Mouse (Mus musculus): ENCODE results near the gene Tmem256. TPM values are rescaled to one million over a fixed set of nuclear protein-coding genes. Genes with fewer than 3 reads are reported as not detected.

Gene Tmem256
- 291 and 359 TPM in 2 replicates for polyA plus RNA-seq (2015; fragmentation: Nextera tagmentation; extraction: Ambion mirVana)

DNA sequence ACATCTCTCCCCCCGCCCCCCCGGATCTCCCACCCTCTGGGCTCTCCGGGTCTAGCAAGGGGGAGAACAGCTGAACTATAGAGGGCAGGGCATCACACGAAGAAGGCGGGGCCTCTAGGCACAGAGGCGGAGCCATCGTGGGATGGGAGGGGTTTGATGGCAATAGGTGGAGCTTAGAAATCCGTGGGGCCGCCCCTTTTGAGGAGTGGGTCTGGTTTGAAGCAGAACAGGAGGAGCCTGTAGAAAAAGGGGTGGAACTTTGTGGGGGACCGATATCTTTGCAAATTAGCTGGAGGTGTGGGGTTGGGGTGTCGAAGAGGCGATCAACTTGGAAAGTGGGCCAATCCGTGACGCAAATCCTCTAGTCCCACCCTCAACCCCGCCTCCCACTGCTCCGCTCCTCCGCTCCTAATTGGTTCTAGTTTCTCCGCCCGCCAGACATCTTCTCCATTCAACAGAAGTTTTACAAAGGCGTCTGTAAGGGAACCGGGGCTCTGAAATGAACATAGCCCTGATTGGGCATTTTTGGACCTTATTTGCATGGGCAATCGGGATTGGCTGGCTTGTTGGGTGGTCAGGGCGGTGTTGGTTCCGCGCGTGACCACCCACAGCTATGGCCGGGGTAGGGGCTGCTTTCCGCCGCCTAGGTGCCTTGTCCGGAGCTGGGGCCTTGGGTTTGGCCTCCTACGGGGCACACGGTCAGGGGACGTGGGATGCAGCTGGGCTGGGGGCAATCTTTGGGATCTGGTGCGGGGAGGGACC, at the start of gene Tmem256:
TSS of gene Tmem256 (plus strand) at position 563 of the 762 bp plus-strand sequence.
- Histone ChIP-seq H3K36me3 (no peaks in the 10 kb centered on the region), H3K27me3 (peaks cover 35% of the 10 kb centered on the region), H3K4me3 (peak within 1 kb of the TSS; percentile 72), H3K9me3 (replicated peaks) (no peaks in the 10 kb centered on the region), H3K27ac (peak within 1 kb of the TSS; percentile 85), H3K4me2 (peak within 1 kb of the TSS; percentile 95), H3K9ac (peak within 1 kb of the TSS; percentile 73), H3K4me1 (replicated peaks) (peaks cover 48% of the 10 kb centered on the region)
- under 1% methylated on average over 34 of the region's 34 CpGs for WGBS
- peak; percentile 91 for ATAC-seq (replicated peaks; ENCODE audit: insufficient number of reproducible peaks, insufficient read depth, low FRiP score, low read depth)

GRCm38 (mm10) chr11:69789431-69789830, 48.9 kb upstream of the Tmem256 start:
- Histone ChIP-seq H3K9ac (no peak overlapping the region), H3K4me3 (no peak overlapping the region), H3K27me3 (no peaks in the 10 kb centered on the region), H3K4me2 (no peak overlapping the region), H3K9me3 (replicated peaks) (no peaks in the 10 kb centered on the region), H3K27ac (no peak overlapping the region), H3K36me3 (no peaks in the 10 kb centered on the region), H3K4me1 (replicated peaks) (peaks cover 7% of the 10 kb centered on the region; the same call in 1 of the 2 replicates)
- WGBS = 45% methylated on average over 5 of the region's 5 CpGs
- ATAC-seq (replicated peaks; ENCODE audit: insufficient number of reproducible peaks, insufficient read depth, low FRiP score, low read depth) = no peak

DNA sequence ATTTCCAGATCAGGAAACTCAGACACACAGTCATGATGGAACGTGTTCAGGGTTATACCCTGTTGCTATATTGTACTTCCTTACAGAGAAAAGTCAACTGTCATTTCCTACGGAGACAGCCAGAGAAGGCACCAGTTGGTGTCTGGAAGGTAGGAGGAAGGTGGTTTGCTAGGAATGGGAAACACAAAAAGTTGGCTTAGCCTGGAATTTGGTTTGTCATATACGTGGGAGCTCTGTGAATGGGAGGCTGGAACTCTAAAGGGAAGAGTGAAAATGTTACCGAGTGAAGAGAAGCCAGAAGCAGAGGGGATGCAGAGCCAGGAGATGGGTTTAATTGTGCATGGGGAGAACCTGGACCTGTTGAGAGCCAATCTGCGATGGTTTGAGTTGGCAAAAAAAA, 46.9 kb upstream of the Tmem256 start:
- no peak overlapping the region for H3K4me3 ChIP-seq
- H3K4me2 ChIP-seq = no peak overlapping the region
- H3K9me3 ChIP-seq (replicated peaks) = no peaks in the 10 kb centered on the region
- 60% methylated on average over 5 of the region's 5 CpGs for WGBS
- H3K27ac ChIP-seq = no peak overlapping the region
- H3K4me1 ChIP-seq (replicated peaks) = peaks cover 11% of the 10 kb centered on the region
- no peak for ATAC-seq (replicated peaks; ENCODE audit: insufficient number of reproducible peaks, insufficient read depth, low FRiP score, low read depth)
- no peaks in the 10 kb centered on the region for H3K27me3 ChIP-seq
- H3K9ac ChIP-seq = no peak overlapping the region
- H3K36me3 ChIP-seq = no peaks in the 10 kb centered on the region

DNA sequence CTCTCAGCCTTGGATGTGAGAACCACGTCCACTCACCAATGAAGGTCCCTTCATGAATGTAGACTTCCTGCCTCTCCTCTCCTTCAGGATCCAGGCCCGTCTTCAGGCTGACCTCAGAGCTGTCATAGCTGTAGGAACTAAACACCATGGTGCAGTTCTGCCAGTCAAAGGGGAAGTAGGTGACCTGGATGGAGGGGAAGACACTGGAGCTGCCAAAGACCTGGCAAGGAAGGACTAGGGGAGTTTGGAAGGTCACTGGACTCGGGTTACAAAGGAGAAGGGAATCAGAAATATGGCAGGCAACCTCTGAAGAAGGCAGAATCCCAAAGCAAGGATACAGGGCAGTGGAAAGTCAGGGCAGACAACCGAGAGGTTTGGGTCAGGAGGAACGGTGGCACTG, 44.9 kb upstream of the Tmem256 start:
- Histone ChIP-seq H3K27ac (no peak overlapping the region), H3K4me3 (no peak overlapping the region), H3K4me1 (replicated peaks) (peaks cover 11% of the 10 kb centered on the region), H3K9me3 (replicated peaks) (no peaks in the 10 kb centered on the region), H3K27me3 (peaks cover 4% of the 10 kb centered on the region; the same call in 1 of the 2 replicates), H3K4me2 (no peak overlapping the region), H3K9ac (no peak overlapping the region), H3K36me3 (no peaks in the 10 kb centered on the region)
- no peak for ATAC-seq (replicated peaks; ENCODE audit: insufficient number of reproducible peaks, insufficient read depth, low FRiP score, low read depth)
- WGBS = 62% methylated on average over 5 of the region's 5 CpGs

GRCm38 (mm10) chr11:69795168-69795982, 42.9 kb upstream of the Tmem256 start, which contains the start of gene Chrnb1:
Chrnb1 (minus strand) TSS chr11:69795943.
- peak within 1 kb of the TSS; percentile 62 for H3K27ac ChIP-seq
- no peaks in the 10 kb centered on the region for H3K9me3 ChIP-seq (replicated peaks)
- no peaks in the 10 kb centered on the region for H3K36me3 ChIP-seq
- ATAC-seq (replicated peaks; ENCODE audit: insufficient number of reproducible peaks, insufficient read depth, low FRiP score, low read depth) = peak; percentile 95
- peaks cover 7% of the 10 kb centered on the region for H3K27me3 ChIP-seq
- H3K4me2 ChIP-seq = peak within 1 kb of the TSS; percentile 96
- WGBS = 2% methylated on average over 52 of the region's 52 CpGs
- H3K9ac ChIP-seq = peak within 1 kb of the TSS; percentile 59
- peak within 1 kb of the TSS; percentile 66 for H3K4me3 ChIP-seq
- H3K4me1 ChIP-seq (replicated peaks) = peaks cover 24% of the 10 kb centered on the region

GRCm38 (mm10) chr11:69795983-69796435, 42.3 kb upstream of the Tmem256 start:
- Histone ChIP-seq H3K4me3 (peak overlapping the region; percentile 66), H3K9me3 (replicated peaks) (no peaks in the 10 kb centered on the region), H3K27ac (no peak overlapping the region), H3K4me2 (peak overlapping the region; percentile 96), H3K9ac (peak overlapping the region; percentile 59; the same call in 1 of the 2 replicates), H3K4me1 (replicated peaks) (peaks cover 30% of the 10 kb centered on the region), H3K36me3 (no peaks in the 10 kb centered on the region), H3K27me3 (peaks cover 9% of the 10 kb centered on the region)
- WGBS = 4% methylated on average over 13 of the region's 13 CpGs
- ATAC-seq (replicated peaks; ENCODE audit: insufficient number of reproducible peaks, insufficient read depth, low FRiP score, low read depth) = no peak

GRCm38 (mm10) chr11:69797924-69798323, 40.4 kb upstream of the Tmem256 start:
- Histone ChIP-seq H3K4me3 (no peak overlapping the region), H3K27ac (no peak overlapping the region), H3K4me1 (replicated peaks) (peaks cover 49% of the 10 kb centered on the region), H3K4me2 (no peak overlapping the region), H3K27me3 (peaks cover 14% of the 10 kb centered on the region), H3K36me3 (no peaks in the 10 kb centered on the region), H3K9me3 (replicated peaks) (no peaks in the 10 kb centered on the region), H3K9ac (no peak overlapping the region)
- WGBS = 70% methylated on average over 7 of the region's 7 CpGs
- ATAC-seq (replicated peaks; ENCODE audit: insufficient number of reproducible peaks, insufficient read depth, low FRiP score, low read depth) = no peak

DNA sequence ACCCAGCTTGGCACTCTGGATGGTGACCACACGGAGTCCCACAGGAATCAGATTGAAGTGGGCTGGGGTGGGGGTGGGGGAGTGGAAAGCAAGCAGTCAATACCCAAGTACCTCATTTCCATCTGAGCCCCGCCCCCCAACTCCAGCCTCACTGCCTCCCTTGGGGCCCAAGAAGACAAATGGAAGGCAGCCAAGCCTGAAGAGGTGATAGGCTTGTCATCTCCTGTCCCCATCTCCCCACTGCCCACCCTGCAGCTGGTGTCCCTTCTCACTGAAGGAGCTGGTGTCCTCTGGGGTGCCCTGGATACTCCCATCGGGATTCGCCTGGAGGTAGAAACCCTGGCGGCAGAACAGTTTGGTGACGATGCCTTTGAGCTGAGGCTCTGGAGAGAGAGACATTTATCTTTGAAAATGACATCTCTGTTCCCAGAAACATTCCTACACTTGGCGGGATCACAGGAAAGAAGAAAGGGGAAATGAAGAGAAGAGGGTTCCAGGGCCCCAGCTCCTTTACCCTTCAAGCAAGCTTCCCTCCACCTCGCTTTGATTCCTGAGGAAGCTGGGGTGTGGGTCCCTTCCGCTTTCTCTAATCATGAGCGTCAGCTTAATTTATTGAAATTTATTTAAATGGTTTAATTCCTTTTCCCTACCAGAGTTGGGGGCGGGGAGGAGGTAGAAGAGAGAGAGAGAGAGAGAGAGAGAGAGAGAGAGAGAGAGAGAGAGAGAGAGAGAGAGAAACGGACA, 38.7 kb upstream of the Tmem256 start:
- H3K9me3 ChIP-seq (replicated peaks) = no peaks in the 10 kb centered on the region
- H3K36me3 ChIP-seq = no peaks in the 10 kb centered on the region
- no peak overlapping the region for H3K9ac ChIP-seq
- WGBS = 36% methylated on average over 12 of the region's 12 CpGs
- ATAC-seq (replicated peaks; ENCODE audit: insufficient number of reproducible peaks, insufficient read depth, low FRiP score, low read depth) = no peak
- H3K4me2 ChIP-seq = peak overlapping the region; percentile 97
- peaks cover 15% of the 10 kb centered on the region for H3K27me3 ChIP-seq
- peaks cover 65% of the 10 kb centered on the region for H3K4me1 ChIP-seq (replicated peaks)
- peak overlapping the region; percentile 62 for H3K4me3 ChIP-seq
- peak overlapping the region; percentile 72; the same call in 1 of the 2 replicates for H3K27ac ChIP-seq

- Histone ChIP-seq H3K27me3 (peaks cover 20% of the 10 kb centered on the region), H3K27ac (peak overlapping the region; percentile 72), H3K4me1 (replicated peaks) (peaks cover 70% of the 10 kb centered on the region), H3K9me3 (replicated peaks) (no peaks in the 10 kb centered on the region), H3K4me2 (peak overlapping the region; percentile 97), H3K9ac (peak overlapping the region; percentile 57; the same call in 1 of the 2 replicates), H3K36me3 (no peaks in the 10 kb centered on the region), H3K4me3 (peak overlapping the region; percentile 62)
- ATAC-seq (replicated peaks; ENCODE audit: insufficient number of reproducible peaks, insufficient read depth, low FRiP score, low read depth) = no peak
- WGBS = 4% methylated on average over 11 of the region's 11 CpGs
These were observed 38.2 kb upstream of the Tmem256 start for GRCm38 (mm10) chr11:69800138-69800391.

- peaks cover 70% of the 10 kb centered on the region for H3K4me1 ChIP-seq (replicated peaks)
- no peaks in the 10 kb centered on the region for H3K9me3 ChIP-seq (replicated peaks)
- peak overlapping the region; percentile 72 for H3K27ac ChIP-seq
- peak; percentile 29 for ATAC-seq (replicated peaks; ENCODE audit: insufficient number of reproducible peaks, insufficient read depth, low FRiP score, low read depth)
- H3K27me3 ChIP-seq = peaks cover 25% of the 10 kb centered on the region
- peak overlapping the region; percentile 97 for H3K4me2 ChIP-seq
- WGBS = under 1% methylated on average over 36 of the region's 36 CpGs
- H3K4me3 ChIP-seq = peak overlapping the region; percentile 62
- H3K9ac ChIP-seq = peak overlapping the region; percentile 57
- no peaks in the 10 kb centered on the region for H3K36me3 ChIP-seq
These were observed 37.7 kb upstream of the Tmem256 start for GRCm38 (mm10) chr11:69800392-69801197.

Measured in heart, embryonic 15.5 days (tissue).